9 mouse cellular contexts compared by ENCODE assay signal in genomic region chr9:57261516-57261912, GRCm38 (mm10). TPM values are rescaled to one million over a fixed set of nuclear protein-coding genes. Genes with fewer than 3 reads are reported as not detected.
A peak's percentile ranks its signal among the peaks of the same experiment; 100 is the strongest.
DNase-seq lines count a peak whose midpoint lies in the region; ATAC-seq and TF ChIP-seq lines count a peak whose summit lies in the region.
"Had no signal": no experiment of that assay in that cellular context is flagged by ENCODE, and none has a peak within 500 bp of the region (broad histone marks: within the 10 kb centered on the region; RNA-seq: fewer than 3 reads in every experiment).

No protein-coding gene starts in this region.

- intact Hi-C loops in gastrocnemius, adult 2 months (cut with DNase I): no loop called here
- intact Hi-C loops in left cerebral cortex, postnatal 25 days (cut with DNase I): loop anchor here (1.0 kb wide), 1 partner anchor 172 kb away; no protein-coding TSS in a partner anchor

- no peaks in the 10 kb centered on the region for H3K36me3 ChIP-seq in hindbrain, embryonic 15.5 days

- 3% methylated on average over 26 of the region's 26 CpGs for WGBS in cerebellum, adult 2 months
- under 1% methylated on average over 26 of the region's 26 CpGs for WGBS in hindbrain, embryonic 15.5 days

- no peak for TF ChIP-seq CTCF in cerebellum, adult 2 months (IDR thresholded peaks at IDR 0.05; ENCODE audit: borderline replicate concordance, insufficient read depth, low read depth, low read length)
- TF ChIP-seq CTCF in gastrocnemius, adult 2 months (IDR thresholded peaks at IDR 0.05): no peak

- no peaks in the 10 kb centered on the region for H3K27me3 ChIP-seq in cerebellum, adult 2 months (ENCODE audit: control insufficient read depth, insufficient read depth, low read length)
- H3K27me3 ChIP-seq in hindbrain, embryonic 15.5 days: peaks cover 13% of the 10 kb centered on the region; the same call in 1 of the 2 replicates

- no peak overlapping the region for H3K27ac ChIP-seq in cerebellum, adult 2 months (ENCODE audit: insufficient read depth, low read length)
- peak overlapping the region; percentile 88 for H3K27ac ChIP-seq in gastrocnemius, adult 2 months
- H3K27ac ChIP-seq in hindbrain, embryonic 15.5 days (replicated peaks): no peak overlapping the region

- peak overlapping the region; percentile 85 for H3K4me2 ChIP-seq in hindbrain, embryonic 15.5 days

- peak overlapping the region; percentile 60 for H3K4me3 ChIP-seq in cerebellum, adult 2 months (replicated peaks; ENCODE audit: insufficient read depth, low read depth, low read length)
- peak overlapping the region; percentile 95 for H3K4me3 ChIP-seq in gastrocnemius, adult 2 months
- peak overlapping the region; percentile 57 for H3K4me3 ChIP-seq in hindbrain, embryonic 15.5 days

- ATAC-seq in hindbrain, embryonic 15.5 days (ENCODE audit: low FRiP score, low read depth): no peak
- peak; percentile 49 for ATAC-seq in megakaryocyte progenitor cell, adult 5-6 weeks (replicated peaks; ENCODE audit: poor library complexity)

- H3K4me1 ChIP-seq in cerebellum, adult 2 months (ENCODE audit: control insufficient read depth, insufficient read depth, low read length): no peaks in the 10 kb centered on the region; the same call in 1 of the 2 replicates
- H3K4me1 ChIP-seq in hindbrain, embryonic 15.5 days (replicated peaks): peaks cover 20% of the 10 kb centered on the region

- peak; percentile 76 for DNase-seq in T-cell, adult 2 months (ENCODE audit: low spot score)
- DNase-seq in cerebellum, adult 2 months: peak in 1 of 2 experiments; percentile 38
- peak; percentile 76 for DNase-seq in gastrocnemius, adult 2 months
- DNase-seq in left cerebral cortex, postnatal 25 days (ENCODE audit: low spot score in 2 of 2): peak; percentile 54 to 55
- DNase-seq in right cerebral cortex, postnatal 4 days: peak; percentile 50
- no peak for DNase-seq in Muller cell, postnatal 12 days (ENCODE audit: inconsistent ontology term)

- no peaks in the 10 kb centered on the region for H3K9me3 ChIP-seq in hindbrain, embryonic 15.5 days

- peak overlapping the region; percentile 63 for H3K9ac ChIP-seq in hindbrain, embryonic 15.5 days

- TF ChIP-seq POLR2A in cerebellum, adult 2 months (IDR thresholded peaks at IDR 0.05; ENCODE audit: borderline replicate concordance, insufficient read depth, low read length): no peak

RNA-seq across cellular contexts. Expression of gene 1700017B05Rik, which starts 0.9 kb away (rescaled TPM):
- polyA plus RNA-seq in cerebellum, adult 2 months (2012; rRNA removed): 4.9 and 6.0 TPM in 2 replicates
- 1 to 10 TPM; 3.8 to 5.3 TPM for total RNA-seq in gastrocnemius, adult 2 months (2021)
- 4.8 and 4.9 TPM in 2 replicates for polyA plus RNA-seq in hindbrain, embryonic 15.5 days (2015; fragmentation: Nextera tagmentation; extraction: Ambion mirVana)
- 10 to 100 TPM; 15.8 to 16.2 TPM for total RNA-seq in left cerebral cortex, postnatal 25 days (2021)
- total RNA-seq in megakaryocyte progenitor cell, adult 5-6 weeks (2015): 33.8 and 42.4 TPM in 2 replicates
- total RNA-seq in megakaryocyte progenitor cell, adult 5-6 weeks (2017): 17.8 and 25.6 TPM in 2 replicates

RNA-seq across cellular contexts. Expression of gene Trcg1, which starts 25.2 kb away (rescaled TPM):
- polyA plus RNA-seq in cerebellum, adult 2 months (2012; rRNA removed): not detected in 2 replicates
- total RNA-seq in gastrocnemius, adult 2 months (2021): not detected
- polyA plus RNA-seq in hindbrain, embryonic 15.5 days (2015; fragmentation: Nextera tagmentation; extraction: Ambion mirVana): not detected in 2 replicates
- total RNA-seq in left cerebral cortex, postnatal 25 days (2021): not detected
- not detected in 2 replicates for total RNA-seq in megakaryocyte progenitor cell, adult 5-6 weeks (2015)
- not detected in 2 replicates for total RNA-seq in megakaryocyte progenitor cell, adult 5-6 weeks (2017)
- polyA plus RNA-seq: frontal cortex, adult 2 months had no signal
